Mouse (Mus musculus) left cerebral cortex, postnatal 14 days (tissue): ENCODE measurements around the gene Fam172a. TPM values are rescaled to one million over a fixed set of nuclear protein-coding genes. Genes with fewer than 3 reads are reported as not detected.

ENCODE experiments used
- DNase-seq, 2 experiments: peaks; one replicate each; pipeline ENCODE4 v3.0.0; 2021 to 2022; ENCODE audit warnings: low spot score in 2 of 2, mixed read lengths in 1 of 2
- intact Hi-C: fragments of 180-260 bp; cut with DNase I; formaldehyde crosslinking; loops from one replicate; pipeline ENCODE4 v1.15.1; 2025
- total RNA-seq, 2 experiments: library from RNA; stranded (reverse); gene quantifications; 2 replicates each; pipeline ENCODE4 v1.2.3; 2021

Gene Fam172a
- total RNA-seq, 2 experiments from 2014 or later: 39.8 to 41.5 TPM

DNA sequence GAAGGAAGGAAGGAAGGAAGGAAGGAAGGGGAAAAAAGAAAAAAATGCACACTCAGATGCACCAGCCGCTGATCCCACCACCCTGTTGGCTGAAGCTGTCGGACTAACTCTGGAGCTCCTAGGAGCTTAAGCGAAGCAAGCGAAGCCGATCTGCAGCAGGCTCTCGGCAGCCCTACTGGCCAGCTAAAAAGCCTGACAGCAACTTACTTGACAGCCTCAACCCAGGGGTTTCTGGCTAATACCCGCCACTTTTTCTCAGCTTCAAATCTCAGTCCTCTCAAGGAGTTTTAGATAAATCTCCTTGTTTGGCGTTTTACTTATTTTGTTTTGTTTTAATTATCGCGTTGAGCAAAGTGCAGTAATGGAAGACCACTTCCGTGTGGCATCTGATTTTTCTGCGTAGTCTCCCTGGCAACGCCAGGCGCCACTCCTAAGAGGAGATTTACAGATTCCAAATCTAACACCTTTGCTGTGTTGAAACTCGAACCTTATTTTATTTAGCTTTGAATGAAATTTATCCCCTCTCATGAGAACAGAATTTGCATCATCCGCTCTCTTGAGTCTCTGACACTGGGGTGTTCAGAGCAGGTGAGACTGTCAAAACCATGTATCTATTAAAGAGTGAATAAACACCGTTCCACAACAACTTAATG, 470.3 kb downstream of the Fam172a start:
- intact Hi-C loops: loop anchor here (5.0 to 10.0 kb wide), 3 partner anchors 190 to 1207 kb away; no protein-coding TSS in a partner anchor
- no peak for DNase-seq

DNA sequence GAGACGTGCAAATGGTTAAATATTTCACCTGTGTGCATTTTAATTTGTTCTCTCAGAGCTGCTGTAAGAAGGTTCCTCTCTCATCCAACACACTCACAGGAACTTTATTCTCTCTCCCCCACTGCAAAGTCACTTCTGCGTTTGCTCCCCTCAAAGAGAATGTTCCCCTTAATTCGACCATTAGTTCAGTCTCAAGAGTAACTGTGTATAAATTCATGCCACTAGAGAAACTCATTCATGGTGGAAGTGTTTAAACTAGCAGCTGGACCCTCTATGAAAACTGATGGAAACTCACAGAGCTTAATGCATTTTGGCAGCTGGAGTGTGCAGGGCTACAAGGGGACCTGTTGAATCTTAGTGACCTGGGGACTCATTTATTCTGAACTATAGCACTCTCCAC, 471.0 kb downstream of the Fam172a start:
- intact Hi-C loops: loop anchor here (5.0 to 10.0 kb wide), 3 partner anchors 191 to 1208 kb away; no protein-coding TSS in a partner anchor

DNA sequence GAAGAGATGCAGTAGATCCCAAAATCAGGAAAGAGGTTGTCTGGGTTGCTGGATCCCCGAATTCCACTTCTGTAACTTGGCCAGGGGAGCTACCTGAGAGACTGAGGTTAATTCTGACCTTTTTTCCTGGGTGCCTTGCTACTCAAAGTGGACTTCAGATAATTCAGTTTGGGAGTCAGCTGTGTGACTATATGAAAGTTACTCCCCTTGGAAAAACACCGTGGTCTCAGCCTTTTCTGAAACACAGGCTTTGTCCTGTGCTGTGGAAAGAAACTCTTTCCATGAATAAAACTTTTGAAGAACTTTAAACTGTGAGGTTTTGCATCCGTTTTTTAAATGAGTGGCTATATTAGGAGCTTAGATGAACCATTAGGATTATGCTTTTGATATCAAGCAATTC, 472.4 kb downstream of the Fam172a start:
- intact Hi-C loops: loop anchor here (5.0 to 10.0 kb wide), 3 partner anchors 192 to 1209 kb away; no protein-coding TSS in a partner anchor
- no peak for DNase-seq

More for the DNA sequence above, 471.0 kb downstream of the Fam172a start:
- no peak for DNase-seq

DNA sequence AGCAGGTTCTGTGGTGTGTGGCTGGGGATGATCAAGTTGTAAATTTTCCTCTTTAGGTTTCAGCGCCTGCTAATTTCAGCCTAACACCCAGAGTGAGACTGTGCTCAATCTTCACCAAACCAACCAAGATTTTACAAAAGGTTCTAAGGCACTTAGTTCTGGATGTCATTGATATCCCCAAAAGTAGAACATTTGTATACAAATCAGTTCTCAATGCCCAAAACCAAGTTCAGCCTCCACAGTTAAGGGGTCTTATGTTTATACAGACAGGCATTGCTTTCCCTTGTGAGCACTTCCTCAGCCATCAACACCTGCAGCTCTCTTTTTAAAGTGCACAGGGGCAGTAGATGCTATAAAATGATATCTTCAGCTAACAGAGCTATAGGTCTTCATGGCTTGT, 473.1 kb downstream of the Fam172a start:
- DNase-seq: no peak
- intact Hi-C loops: loop anchor here (5.0 to 10.0 kb wide), 4 partner anchors 193 to 1210 kb away; no protein-coding TSS in a partner anchor

DNA sequence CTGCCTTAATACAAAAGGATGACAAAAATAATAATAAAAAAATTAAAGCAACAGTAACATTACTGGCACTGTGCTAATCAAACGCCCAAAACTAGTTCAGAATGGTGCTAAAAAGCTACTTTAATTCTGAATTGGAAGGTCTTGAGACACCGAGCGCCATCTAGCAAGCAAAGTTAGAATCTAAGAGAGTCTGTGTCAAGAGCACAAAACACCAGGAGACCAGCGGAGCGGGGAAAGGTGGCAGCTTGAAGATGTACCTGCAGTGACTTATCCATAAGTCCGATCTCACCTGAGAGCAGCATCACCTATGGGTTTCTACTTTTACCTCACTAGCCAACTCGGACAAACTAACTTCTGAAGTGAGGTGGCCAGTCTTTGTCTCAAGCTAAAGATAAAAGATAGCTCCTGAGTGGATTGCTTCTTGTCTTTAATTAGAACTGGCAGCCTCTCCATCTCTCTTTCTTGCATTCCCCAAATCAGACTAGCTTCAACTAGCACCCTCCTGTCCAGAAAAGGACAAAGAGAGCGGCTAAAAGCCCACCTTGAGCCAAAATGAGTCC, 474.1 kb downstream of the Fam172a start:
- peak; percentile 68 to 76 for DNase-seq
- intact Hi-C loops: loop anchor here (5.0 to 10.0 kb wide), 3 partner anchors 284 to 1211 kb away; no protein-coding TSS in a partner anchor

DNA sequence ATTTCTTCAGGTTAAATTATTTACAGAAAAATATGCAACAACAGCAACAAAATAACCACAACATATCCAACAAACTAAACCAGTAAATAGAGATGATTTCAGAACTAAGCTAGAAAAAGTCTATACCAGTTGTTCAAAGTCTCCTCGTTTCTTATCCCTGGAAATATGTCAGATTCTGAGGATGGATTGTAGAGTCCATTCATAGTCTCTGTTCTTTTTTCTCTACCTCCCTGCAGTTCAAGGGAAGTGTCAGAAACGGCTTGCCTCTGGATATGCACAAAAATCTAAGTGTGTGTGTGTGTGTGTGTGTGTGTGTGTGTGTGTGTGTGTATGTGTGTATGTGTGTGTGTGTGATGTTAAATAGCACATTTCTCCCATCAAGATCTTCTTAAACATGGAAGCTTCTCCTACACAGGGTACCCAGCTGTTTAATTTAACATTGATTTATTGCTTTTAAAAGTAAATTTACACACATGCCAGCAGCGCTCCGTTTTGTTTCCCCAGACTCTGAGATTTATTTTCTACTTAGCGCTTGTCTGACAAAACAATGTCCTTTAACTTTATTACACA, 475.6 kb downstream of the Fam172a start:
- intact Hi-C loops: loop anchor here (5.0 to 10.0 kb wide), 3 partner anchors 285 to 1213 kb away; no protein-coding TSS in a partner anchor
- DNase-seq: no peak

DNA sequence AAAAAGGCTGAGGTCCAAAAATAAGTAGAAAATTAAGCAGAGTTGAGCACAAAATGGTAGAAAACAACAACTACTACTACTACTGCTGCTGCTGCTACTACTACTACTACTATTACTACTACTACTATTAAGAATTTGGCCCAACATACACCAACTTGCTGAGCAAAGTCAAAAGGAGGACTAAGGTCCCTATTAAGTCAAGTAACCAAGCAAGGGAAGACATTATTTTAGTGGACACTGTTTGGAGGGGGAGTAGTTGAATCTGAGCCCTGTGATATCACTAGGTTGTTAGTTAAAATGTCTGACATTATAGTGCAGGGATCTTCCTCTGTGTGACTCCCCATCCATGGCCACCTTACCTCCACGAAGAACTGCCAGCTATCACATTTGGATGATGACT, 476.2 kb downstream of the Fam172a start:
- intact Hi-C loops: loop anchor here (5.0 to 10.0 kb wide), 3 partner anchors 286 to 1213 kb away; no protein-coding TSS in a partner anchor
- no peak for DNase-seq

DNA sequence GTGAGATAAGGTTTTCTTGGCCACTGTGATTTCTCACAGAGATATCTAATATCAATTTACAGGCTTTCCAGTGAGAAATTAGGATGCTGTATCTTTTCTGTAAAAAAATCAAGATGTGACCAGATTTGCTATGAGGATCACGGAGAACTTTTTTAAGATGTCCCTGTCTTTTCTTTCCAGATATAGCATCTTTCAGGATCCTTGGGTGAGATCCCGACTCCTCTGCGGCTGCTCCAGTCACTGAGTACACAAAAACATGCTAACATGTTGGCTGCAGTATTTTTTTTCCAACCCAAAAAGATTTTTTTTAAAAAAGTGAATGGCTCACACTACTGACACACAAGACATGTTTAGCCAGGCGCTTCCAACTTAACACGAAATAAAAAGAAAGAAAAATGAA, 476.9 kb downstream of the Fam172a start:
- DNase-seq: no peak
- intact Hi-C loops: loop anchor here (5.0 to 10.0 kb wide), 3 partner anchors 286 to 1214 kb away; no protein-coding TSS in a partner anchor

DNA sequence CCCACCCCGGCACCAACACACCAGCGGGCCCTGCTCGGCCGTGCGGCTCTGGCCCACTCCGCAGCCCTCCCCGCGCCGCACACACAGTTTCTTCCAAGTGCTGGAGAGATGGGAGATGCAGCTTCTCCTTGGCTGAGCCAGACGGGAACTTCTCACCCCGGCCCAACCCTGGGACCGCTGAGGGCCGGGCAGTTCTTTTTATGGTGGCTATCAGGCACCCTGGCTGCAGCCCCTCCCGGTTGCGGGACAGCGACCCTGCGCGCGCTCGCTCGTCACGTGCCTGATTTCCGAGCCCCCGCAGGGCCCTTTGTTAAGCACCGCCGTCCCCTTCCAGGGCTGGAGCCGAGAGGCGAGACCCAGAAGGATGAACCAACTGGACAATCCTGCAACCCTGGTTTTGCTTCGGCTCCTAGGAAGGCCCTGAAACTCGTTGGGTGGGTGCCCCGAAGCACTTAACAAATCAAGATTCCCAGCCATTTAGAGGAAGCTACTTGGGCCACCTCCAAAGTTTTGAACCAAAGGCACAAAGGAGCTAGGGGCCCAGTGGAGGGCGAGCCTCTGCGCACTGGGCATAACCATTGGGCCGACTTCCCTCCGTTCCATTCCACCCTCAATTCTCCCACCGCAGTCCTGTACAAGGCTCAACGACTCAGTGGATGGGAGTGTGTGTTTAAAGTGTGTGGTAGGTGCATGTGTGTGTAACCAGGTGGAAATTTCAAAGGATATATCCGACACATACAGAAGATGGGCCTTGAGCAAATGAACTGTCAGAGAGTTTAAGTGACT, 477.7 kb downstream of the Fam172a start:
- intact Hi-C loops: loop anchor here (5.0 to 10.0 kb wide), 5 partner anchors 287 to 1215 kb away; partner anchors contain the start of genes 2210408I21Rik and Slf1

DNA sequence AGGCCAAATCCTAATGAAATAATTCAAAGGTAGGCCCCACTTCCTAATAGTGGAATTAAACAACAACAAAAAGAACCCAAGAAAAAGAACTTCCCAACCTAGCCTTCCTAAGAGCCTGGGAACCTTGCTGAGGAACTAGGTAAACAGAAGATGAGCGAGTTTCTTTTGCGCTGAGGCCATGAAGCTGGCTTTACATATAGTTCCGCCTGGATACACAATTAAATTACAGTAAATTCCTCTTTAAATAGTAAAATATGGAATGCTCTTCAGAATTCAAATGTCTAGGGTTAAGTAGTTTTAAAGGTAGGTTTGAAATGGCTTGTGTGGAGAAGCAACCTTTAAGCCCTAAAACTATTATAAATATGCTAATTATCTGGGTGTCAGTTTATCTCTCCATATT, 478.4 kb downstream of the Fam172a start:
- intact Hi-C loops: loop anchor here (5.0 to 10.0 kb wide), 2 partner anchors 1045 to 1133 kb away; partner anchors contain the start of genes 2210408I21Rik and Slf1
- DNase-seq: no peak

More for the DNA sequence above, 477.7 kb downstream of the Fam172a start:
- no peak for DNase-seq

DNA sequence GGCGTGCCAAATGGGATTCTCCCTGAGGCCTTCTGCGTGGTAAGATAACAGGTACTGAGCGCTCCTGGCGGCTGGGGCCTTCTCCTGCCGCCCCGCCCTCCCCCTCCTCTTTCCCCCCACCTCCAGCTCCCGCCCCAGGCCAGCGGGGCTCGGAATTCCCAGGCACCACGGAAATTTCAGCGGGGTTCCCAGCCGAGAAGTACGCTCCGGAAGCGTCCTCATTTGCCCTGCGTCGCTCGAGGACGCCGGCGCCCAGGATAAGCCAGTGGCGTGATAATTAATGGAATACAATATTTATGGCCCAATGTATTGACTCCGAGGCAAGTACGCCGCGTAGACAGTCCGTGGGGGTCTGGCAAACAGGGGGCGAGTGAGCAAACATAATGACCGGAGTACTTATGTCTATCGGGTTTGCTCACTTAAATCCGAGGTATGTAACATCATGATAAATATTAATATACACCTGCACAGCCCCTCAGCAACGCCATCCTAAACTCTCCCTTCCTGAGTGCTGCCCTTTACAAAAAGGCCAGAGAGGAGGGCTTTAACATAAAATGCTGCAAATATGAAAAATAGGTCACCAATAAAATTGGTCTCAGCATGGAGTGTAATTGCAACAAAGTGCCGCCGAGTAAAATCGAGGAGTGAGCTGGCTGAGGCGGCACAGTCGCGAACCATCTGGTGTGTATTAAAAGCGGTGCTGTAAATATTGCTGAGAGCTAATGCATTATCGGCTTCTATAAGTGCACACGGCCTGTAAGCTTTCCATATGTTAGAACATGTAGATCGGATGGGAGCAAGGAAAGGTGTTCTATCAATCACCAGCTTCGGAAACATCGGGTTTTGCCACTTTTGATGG, 479.5 kb downstream of the Fam172a start:
- intact Hi-C loops: loop anchor here (5.0 to 10.0 kb wide), 2 partner anchors 1046 to 1134 kb away; partner anchors contain the start of genes 2210408I21Rik and Slf1
- DNase-seq: no peak

DNA sequence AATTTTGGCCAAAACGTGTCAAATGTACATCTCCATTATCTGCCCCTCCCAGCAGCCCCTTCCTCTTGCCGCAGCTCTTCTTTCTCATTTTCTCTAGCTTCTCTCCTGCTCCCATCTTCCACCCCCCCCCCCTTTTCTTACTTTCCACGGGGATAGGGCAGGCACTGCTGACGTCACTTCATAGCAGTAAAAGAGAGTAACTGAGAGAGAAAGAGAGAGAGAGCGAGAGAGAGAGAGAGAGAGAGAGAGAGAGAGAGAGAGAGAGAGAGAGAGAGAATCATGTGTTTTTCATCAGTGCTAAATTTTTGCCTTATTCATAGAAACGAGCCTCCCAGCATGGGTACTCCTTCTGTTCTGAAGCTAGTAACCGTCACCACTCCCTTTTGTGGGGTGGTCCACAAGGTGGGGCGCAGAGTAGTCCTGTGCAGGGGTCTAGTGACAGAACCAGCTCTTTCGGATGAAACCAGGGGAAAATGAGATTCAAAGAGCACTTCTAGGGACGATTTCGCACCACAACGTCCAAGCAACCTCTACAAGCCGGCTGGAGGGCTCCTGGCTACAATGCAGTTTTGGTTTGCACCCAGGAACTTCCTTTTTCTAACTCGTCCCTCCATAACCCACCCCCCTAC, 480.2 kb downstream of the Fam172a start:
- no peak for DNase-seq
- intact Hi-C loops: loop anchor here (5.0 to 10.0 kb wide), 2 partner anchors 1047 to 1135 kb away; partner anchors contain the start of genes 2210408I21Rik and Slf1

DNA sequence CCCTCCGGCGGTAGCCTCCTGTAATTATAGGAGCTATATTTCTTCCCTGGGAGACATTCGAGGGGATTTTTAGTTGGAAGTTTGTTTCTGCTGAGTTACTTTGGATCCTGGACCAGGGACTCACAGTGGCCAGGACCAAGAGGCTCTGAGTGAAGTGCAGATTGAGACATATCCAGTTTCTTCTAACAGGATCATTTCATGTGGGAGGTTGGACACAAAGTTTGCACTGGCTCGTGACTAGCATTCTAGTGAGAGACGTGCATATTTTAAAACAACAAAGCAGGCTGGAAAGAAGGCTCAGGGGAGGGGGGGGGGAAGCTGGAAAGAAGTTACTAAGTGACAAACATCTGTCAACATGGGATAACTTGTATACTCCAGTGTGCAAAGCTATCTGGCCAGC, 481.2 kb downstream of the Fam172a start:
- DNase-seq: no peak
- intact Hi-C loops: loop anchor here (5.0 to 10.0 kb wide), 2 partner anchors 1048 to 1136 kb away; partner anchors contain the start of genes 2210408I21Rik and Slf1

DNA sequence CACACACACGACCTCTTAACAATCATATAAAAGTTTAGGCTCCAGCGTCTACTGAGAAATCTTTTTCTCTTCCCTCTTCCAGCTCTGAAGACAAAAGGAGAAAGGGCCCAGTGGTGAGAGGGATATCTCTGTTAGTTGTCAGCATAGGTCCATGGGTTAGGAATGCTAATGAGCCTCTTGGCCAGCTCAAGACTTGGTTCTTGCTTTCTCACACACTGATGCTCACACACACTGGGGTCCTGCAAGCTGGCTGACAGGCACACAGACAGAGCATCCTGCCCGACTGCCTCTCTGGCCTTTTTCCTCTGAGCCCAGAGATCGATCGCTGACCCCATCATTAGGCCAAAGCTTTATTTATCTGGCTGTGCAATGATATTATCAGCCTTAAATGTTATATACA, 482.2 kb downstream of the Fam172a start:
- intact Hi-C loops: loop anchor here (5.0 to 10.0 kb wide), 2 partner anchors 1049 to 1137 kb away; partner anchors contain the start of genes 2210408I21Rik and Slf1

DNA sequence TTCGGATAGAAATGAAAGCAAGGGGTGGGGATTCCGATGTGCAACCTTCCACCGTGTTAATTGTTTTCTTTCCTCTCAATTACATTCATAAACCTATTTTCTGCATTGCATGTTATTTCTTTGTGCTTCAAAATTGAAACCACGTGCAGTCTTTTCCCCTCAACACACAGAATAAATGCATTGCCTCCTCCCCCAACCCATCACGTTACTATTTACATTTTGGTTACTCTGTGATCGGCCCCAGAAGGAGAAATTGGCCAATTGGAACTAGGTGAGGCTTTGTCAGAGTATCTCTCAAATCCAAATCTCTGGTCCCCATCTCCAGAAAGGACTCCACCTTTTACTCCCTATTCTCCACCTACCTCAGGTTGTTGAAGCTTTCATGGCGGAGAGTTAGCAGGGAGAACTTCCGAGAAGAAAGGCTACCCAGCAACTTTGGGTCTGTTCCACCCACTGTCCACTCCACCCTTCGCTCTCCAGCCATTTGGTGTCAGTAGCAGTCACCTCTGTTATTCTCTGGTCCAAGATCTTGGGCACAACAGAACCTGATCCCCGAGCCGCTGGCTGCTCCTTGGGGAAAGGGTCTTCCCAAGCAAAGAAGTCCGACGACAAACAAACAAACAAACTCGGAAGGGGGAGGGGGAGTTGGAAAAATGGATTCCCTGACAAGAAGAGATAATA, 483.1 kb downstream of the Fam172a start:
- DNase-seq: no peak
- intact Hi-C loops: loop anchor here (5.0 to 10.0 kb wide), 2 partner anchors 1050 to 1138 kb away; partner anchors contain the start of genes 2210408I21Rik and Slf1

More for the DNA sequence above, 482.2 kb downstream of the Fam172a start:
- no peak for DNase-seq

DNA sequence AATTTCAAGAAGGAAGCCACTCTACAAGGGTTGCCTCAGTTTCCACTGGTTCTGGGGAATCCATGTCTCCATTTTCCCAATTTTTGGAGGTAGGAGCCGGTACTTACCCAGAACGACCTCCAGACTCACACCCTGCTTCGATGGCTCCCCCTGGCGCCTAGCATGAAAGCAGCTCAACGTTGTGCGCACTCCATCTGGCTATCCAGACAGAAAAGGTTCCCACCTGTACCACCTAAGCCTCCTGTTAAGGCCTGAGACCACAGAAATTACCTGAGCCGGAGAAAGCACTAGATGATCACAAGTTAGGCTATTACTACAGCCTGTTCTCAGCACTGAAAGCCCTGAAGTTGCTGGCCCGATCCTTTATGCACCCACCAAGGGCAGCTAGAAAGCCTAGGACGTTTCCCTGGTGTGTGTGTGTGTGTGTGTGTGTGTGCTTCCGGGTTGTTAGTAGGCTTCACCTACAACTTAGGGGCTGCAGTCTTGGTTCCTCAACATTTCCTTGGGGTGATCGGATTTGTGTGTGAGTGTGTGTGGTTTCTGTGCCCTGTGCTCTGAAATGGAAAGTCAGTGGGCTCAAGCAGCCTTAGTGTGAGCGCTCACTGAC, 484.6 kb downstream of the Fam172a start:
- DNase-seq: no peak
- intact Hi-C loops: loop anchor here (10.0 kb wide), 1 partner anchor 1052 kb away; the partner anchor contains the start of genes 2210408I21Rik and Slf1
